Mouse (Mus musculus): ENCODE data around the gene Gm11096. TPM values are rescaled to one million over a fixed set of nuclear protein-coding genes. Genes with fewer than 3 reads are reported as not detected.

Gm11096 gene
- polyA plus RNA-seq, 1 experiment from 2014 or later, result not detected

- Histone ChIP-seq H3K27me3 (ENCODE audit: control insufficient read depth, insufficient read depth, low read depth, low read length) (no peaks in the 10 kb centered on the region), H3K4me3 (ENCODE audit: low read length) (no peak overlapping the region), H3K9ac (ENCODE audit: low read length) (no peak overlapping the region), H3K4me1 (replicated peaks; ENCODE audit: control insufficient read depth, insufficient read depth, low read length) (no peaks in the 10 kb centered on the region), H3K36me3 (ENCODE audit: control insufficient read depth, insufficient read depth, low read length) (no peaks in the 10 kb centered on the region), H3K9me3 (ENCODE audit: control insufficient read depth, low read length) (no peaks in the 10 kb centered on the region), H3K4me2 (ENCODE audit: low read depth, low read length) (no peak overlapping the region), H3K27ac (ENCODE audit: low read length) (no peak overlapping the region)
- 86% methylated on average over 6 of the region's 6 CpGs for WGBS
- ATAC-seq (ENCODE audit: low read depth), result no peak
Measured at GRCm38 (mm10) chr17:81416361-81417114, 25.0 kb upstream of the Gm11096 start.

- ATAC-seq (ENCODE audit: low read depth), result peak; percentile 47; the same call in 1 of the 2 replicates
- Histone ChIP-seq H3K27me3 (ENCODE audit: control insufficient read depth, insufficient read depth, low read depth, low read length) (no peaks in the 10 kb centered on the region), H3K36me3 (ENCODE audit: control insufficient read depth, insufficient read depth, low read length) (no peaks in the 10 kb centered on the region), H3K4me3 (ENCODE audit: low read length) (no peak overlapping the region), H3K9ac (ENCODE audit: low read length) (no peak overlapping the region), H3K27ac (ENCODE audit: low read length) (peak overlapping the region; percentile 17; the same call in 1 of the 2 replicates), H3K9me3 (ENCODE audit: control insufficient read depth, low read length) (no peaks in the 10 kb centered on the region), H3K4me1 (replicated peaks; ENCODE audit: control insufficient read depth, insufficient read depth, low read length) (no peaks in the 10 kb centered on the region), H3K4me2 (ENCODE audit: low read depth, low read length) (no peak overlapping the region)
- 69% methylated on average over 10 of the region's 10 CpGs for WGBS
Measured at GRCm38 (mm10) chr17:81419802-81420459, 21.6 kb upstream of the Gm11096 start.

- Histone ChIP-seq H3K4me1 (replicated peaks; ENCODE audit: control insufficient read depth, insufficient read depth, low read length) (no peaks in the 10 kb centered on the region), H3K27ac (ENCODE audit: low read length) (no peak overlapping the region), H3K9me3 (ENCODE audit: control insufficient read depth, low read length) (no peaks in the 10 kb centered on the region), H3K9ac (ENCODE audit: low read length) (no peak overlapping the region), H3K4me3 (ENCODE audit: low read length) (no peak overlapping the region), H3K27me3 (ENCODE audit: control insufficient read depth, insufficient read depth, low read depth, low read length) (no peaks in the 10 kb centered on the region), H3K4me2 (ENCODE audit: low read depth, low read length) (no peak overlapping the region), H3K36me3 (ENCODE audit: control insufficient read depth, insufficient read depth, low read length) (no peaks in the 10 kb centered on the region)
- ATAC-seq (ENCODE audit: low read depth), result no peak
- 55% methylated on average over 10 of the region's 10 CpGs for WGBS
Measured at GRCm38 (mm10) chr17:81424256-81424912, 17.2 kb upstream of the Gm11096 start.

- H3K4me3 ChIP-seq (ENCODE audit: low read length), result no peak overlapping the region
- no peak overlapping the region for H3K27ac ChIP-seq (ENCODE audit: low read length)
- H3K36me3 ChIP-seq (ENCODE audit: control insufficient read depth, insufficient read depth, low read length), result no peaks in the 10 kb centered on the region
- no peak overlapping the region for H3K4me2 ChIP-seq (ENCODE audit: low read depth, low read length)
- no peak for ATAC-seq (ENCODE audit: low read depth)
- no peaks in the 10 kb centered on the region for H3K4me1 ChIP-seq (replicated peaks; ENCODE audit: control insufficient read depth, insufficient read depth, low read length)
- H3K9ac ChIP-seq (ENCODE audit: low read length), result no peak overlapping the region
- H3K27me3 ChIP-seq (ENCODE audit: control insufficient read depth, insufficient read depth, low read depth, low read length), result no peaks in the 10 kb centered on the region
- 91% methylated on average over 7 of the region's 7 CpGs for WGBS
- no peaks in the 10 kb centered on the region for H3K9me3 ChIP-seq (ENCODE audit: control insufficient read depth, low read length)
Measured at GRCm38 (mm10) chr17:81427245-81427644, 14.3 kb upstream of the Gm11096 start.

- Histone ChIP-seq H3K4me3 (ENCODE audit: low read length) (no peak overlapping the region), H3K9ac (ENCODE audit: low read length) (no peak overlapping the region), H3K4me2 (ENCODE audit: low read depth, low read length) (no peak overlapping the region), H3K36me3 (ENCODE audit: control insufficient read depth, insufficient read depth, low read length) (no peaks in the 10 kb centered on the region), H3K9me3 (ENCODE audit: control insufficient read depth, low read length) (no peaks in the 10 kb centered on the region), H3K27me3 (ENCODE audit: control insufficient read depth, insufficient read depth, low read depth, low read length) (no peaks in the 10 kb centered on the region), H3K27ac (ENCODE audit: low read length) (no peak overlapping the region), H3K4me1 (replicated peaks; ENCODE audit: control insufficient read depth, insufficient read depth, low read length) (no peaks in the 10 kb centered on the region)
- ATAC-seq (ENCODE audit: low read depth), result no peak
- WGBS, result 86% methylated on average over 2 of the region's 2 CpGs
Measured at GRCm38 (mm10) chr17:81432733-81433132, 8.8 kb upstream of the Gm11096 start.

GRCm38 (mm10) chr17:81433148-81433547 is 8.4 kb upstream of the Gm11096 start:
- 33% methylated on average over 5 of the region's 5 CpGs for WGBS
- H3K9ac ChIP-seq (ENCODE audit: low read length), result no peak overlapping the region
- H3K4me2 ChIP-seq (ENCODE audit: low read depth, low read length), result no peak overlapping the region
- no peaks in the 10 kb centered on the region for H3K9me3 ChIP-seq (ENCODE audit: control insufficient read depth, low read length)
- no peak overlapping the region for H3K4me3 ChIP-seq (ENCODE audit: low read length)
- no peaks in the 10 kb centered on the region for H3K36me3 ChIP-seq (ENCODE audit: control insufficient read depth, insufficient read depth, low read length)
- H3K4me1 ChIP-seq (replicated peaks; ENCODE audit: control insufficient read depth, insufficient read depth, low read length), result no peaks in the 10 kb centered on the region
- peak; percentile 47; the same call in 1 of the 2 replicates for ATAC-seq (ENCODE audit: low read depth)
- no peaks in the 10 kb centered on the region for H3K27me3 ChIP-seq (ENCODE audit: control insufficient read depth, insufficient read depth, low read depth, low read length)
- no peak overlapping the region for H3K27ac ChIP-seq (ENCODE audit: low read length)

GRCm38 (mm10) chr17:81455269-81455668 is 13.7 kb downstream of the Gm11096 start:
- H3K36me3 ChIP-seq (ENCODE audit: control insufficient read depth, insufficient read depth, low read length), result no peaks in the 10 kb centered on the region
- WGBS, result 54% methylated on average over 3 of the region's 3 CpGs
- no peak overlapping the region for H3K4me2 ChIP-seq (ENCODE audit: low read depth, low read length)
- no peak overlapping the region for H3K27ac ChIP-seq (ENCODE audit: low read length)
- ATAC-seq (ENCODE audit: low read depth), result no peak
- H3K4me3 ChIP-seq (ENCODE audit: low read length), result no peak overlapping the region
- H3K9ac ChIP-seq (ENCODE audit: low read length), result no peak overlapping the region
- H3K9me3 ChIP-seq (ENCODE audit: control insufficient read depth, low read length), result no peaks in the 10 kb centered on the region
- H3K27me3 ChIP-seq (ENCODE audit: control insufficient read depth, insufficient read depth, low read depth, low read length), result no peaks in the 10 kb centered on the region
- no peaks in the 10 kb centered on the region for H3K4me1 ChIP-seq (replicated peaks; ENCODE audit: control insufficient read depth, insufficient read depth, low read length)

GRCm38 (mm10) chr17:81455977-81456376 is 14.4 kb downstream of the Gm11096 start:
- Histone ChIP-seq H3K27ac (ENCODE audit: low read length) (no peak overlapping the region), H3K4me3 (ENCODE audit: low read length) (no peak overlapping the region), H3K27me3 (ENCODE audit: control insufficient read depth, insufficient read depth, low read depth, low read length) (no peaks in the 10 kb centered on the region), H3K9ac (ENCODE audit: low read length) (no peak overlapping the region), H3K4me1 (replicated peaks; ENCODE audit: control insufficient read depth, insufficient read depth, low read length) (no peaks in the 10 kb centered on the region), H3K4me2 (ENCODE audit: low read depth, low read length) (no peak overlapping the region), H3K9me3 (ENCODE audit: control insufficient read depth, low read length) (no peaks in the 10 kb centered on the region), H3K36me3 (ENCODE audit: control insufficient read depth, insufficient read depth, low read length) (no peaks in the 10 kb centered on the region)
- ATAC-seq (ENCODE audit: low read depth), result no peak
- WGBS, result 70% methylated on average over 7 of the region's 7 CpGs

- no peaks in the 10 kb centered on the region for H3K4me1 ChIP-seq (replicated peaks; ENCODE audit: control insufficient read depth, insufficient read depth, low read length)
- WGBS, result 60% methylated on average over 3 of the region's 3 CpGs
- H3K36me3 ChIP-seq (ENCODE audit: control insufficient read depth, insufficient read depth, low read length), result no peaks in the 10 kb centered on the region
- no peak overlapping the region for H3K27ac ChIP-seq (ENCODE audit: low read length)
- no peak overlapping the region for H3K9ac ChIP-seq (ENCODE audit: low read length)
- no peak overlapping the region for H3K4me3 ChIP-seq (ENCODE audit: low read length)
- no peak overlapping the region for H3K4me2 ChIP-seq (ENCODE audit: low read depth, low read length)
- H3K9me3 ChIP-seq (ENCODE audit: control insufficient read depth, low read length), result no peaks in the 10 kb centered on the region
- no peak for ATAC-seq (ENCODE audit: low read depth)
- H3K27me3 ChIP-seq (ENCODE audit: control insufficient read depth, insufficient read depth, low read depth, low read length), result no peaks in the 10 kb centered on the region
Measured at GRCm38 (mm10) chr17:81459379-81459778, 17.8 kb downstream of the Gm11096 start.

Data from lung, embryonic 16.5 days (tissue).